Mouse (Mus musculus) urinary bladder, postnatal 36 days (tissue): ENCODE data around the gene Mre11a.

Experiments
- DNase-seq, 2 experiments: peaks; one replicate each; pipeline ENCODE4 v3.0.0; 2022; ENCODE audit warnings: low spot score in 2 of 2, mixed read lengths in 1 of 2

Gene Mre11a

GRCm38 (mm10) chr9:14821396-14821795, 36.9 kb downstream of the Mre11a start:
- no peak for DNase-seq

- no peak for DNase-seq
Observed at GRCm38 (mm10) chr9:14824840-14825239, 40.4 kb downstream of the Mre11a start.

- no peak for DNase-seq
Observed at GRCm38 (mm10) chr9:14827875-14828274, 43.4 kb downstream of the Mre11a start.

GRCm38 (mm10) chr9:14832046-14832445, 47.6 kb downstream of the Mre11a start:
- no peak for DNase-seq

GRCm38 (mm10) chr9:14835335-14836075, 51.1 kb downstream of the Mre11a start:
- no peak for DNase-seq

GRCm38 (mm10) chr9:14839527-14839926, 55.1 kb downstream of the Mre11a start:
- no peak for DNase-seq

GRCm38 (mm10) chr9:14839970-14840369, 55.5 kb downstream of the Mre11a start:
- no peak for DNase-seq

- DNase-seq = peak in 1 of 2 experiments; percentile 22
Observed at GRCm38 (mm10) chr9:14841878-14842761, 57.7 kb downstream of the Mre11a start.

GRCm38 (mm10) chr9:14843311-14843857, 58.9 kb downstream of the Mre11a start:
- no peak for DNase-seq

GRCm38 (mm10) chr9:14843901-14844300, 59.4 kb downstream of the Mre11a start:
- no peak for DNase-seq

- DNase-seq = no peak
Observed at GRCm38 (mm10) chr9:14846428-14846827, 62.0 kb downstream of the Mre11a start.

GRCm38 (mm10) chr9:14848267-14848935, 63.9 kb downstream of the Mre11a start:
- no peak for DNase-seq

- no peak for DNase-seq
Observed at GRCm38 (mm10) chr9:14854585-14854984, 70.1 kb downstream of the Mre11a start.

GRCm38 (mm10) chr9:14856922-14857654, 72.6 kb downstream of the Mre11a start:
- DNase-seq = no peak

GRCm38 (mm10) chr9:14858170-14858706, 73.8 kb downstream of the Mre11a start:
- DNase-seq = no peak

GRCm38 (mm10) chr9:14858782-14859181, 74.3 kb downstream of the Mre11a start:
- DNase-seq = no peak

GRCm38 (mm10) chr9:14859868-14860639, 75.6 kb downstream of the Mre11a start, which contains the start of gene Gpr83:
Gene Gpr83 (plus strand): TSS chr9:14860210.
- DNase-seq = no peak

- no peak for DNase-seq
Observed at GRCm38 (mm10) chr9:14863126-14863525, 78.7 kb downstream of the Mre11a start.

- DNase-seq = no peak
Observed at GRCm38 (mm10) chr9:14864726-14865125, 80.3 kb downstream of the Mre11a start.

GRCm38 (mm10) chr9:14866957-14867356, 82.5 kb downstream of the Mre11a start:
- DNase-seq = peak in 1 of 2 experiments; percentile 10
